Mouse (Mus musculus) CD8-positive naive resting alpha-beta T cell, adult 2 months (primary cell): ENCODE results near the gene Eif3l.

Experiments
- DNase-seq, 2 experiments: peaks; one replicate each; pipeline ENCODE4 v3.0.0; 2022; ENCODE audit warnings: low read depth in 2 of 2, low spot score in 2 of 2

The Eif3l gene

DNA sequence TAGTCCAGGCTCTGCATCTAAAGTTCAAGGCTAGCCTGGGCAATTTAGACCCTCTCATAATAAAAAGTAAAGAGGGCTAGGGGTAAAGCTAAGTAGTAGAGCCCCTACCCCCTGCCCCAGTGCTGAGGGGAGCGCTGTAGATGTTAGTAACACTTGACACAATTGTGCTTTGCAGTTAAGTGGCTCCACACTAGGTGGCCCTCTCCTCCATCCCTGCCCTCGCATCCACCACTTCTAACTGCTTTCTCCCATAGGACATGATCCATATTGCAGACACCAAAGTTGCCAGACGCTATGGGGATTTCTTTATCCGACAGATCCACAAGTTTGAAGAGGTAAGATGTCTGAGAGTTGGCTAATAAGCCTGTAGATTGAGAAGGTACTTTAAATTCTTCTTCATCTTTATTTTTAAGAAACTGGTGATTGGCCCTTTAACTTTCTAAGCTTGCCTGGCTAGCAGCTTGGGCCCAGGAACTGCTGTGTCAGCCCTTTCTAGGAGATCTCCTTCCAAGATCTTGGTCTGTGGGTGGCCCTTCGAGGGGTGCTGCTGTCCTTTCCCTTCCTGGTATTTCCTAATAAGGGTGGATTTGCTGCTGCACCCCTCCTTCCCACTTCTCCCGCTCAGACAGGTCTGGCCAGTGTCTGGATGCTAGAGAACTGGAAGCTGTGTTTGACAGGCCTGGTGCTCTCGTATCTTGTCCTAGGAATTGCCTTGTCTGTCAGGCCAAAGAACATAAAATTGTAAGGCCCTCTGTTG, 18.3 kb downstream of the Eif3l start:
- DNase-seq = no peak

DNA sequence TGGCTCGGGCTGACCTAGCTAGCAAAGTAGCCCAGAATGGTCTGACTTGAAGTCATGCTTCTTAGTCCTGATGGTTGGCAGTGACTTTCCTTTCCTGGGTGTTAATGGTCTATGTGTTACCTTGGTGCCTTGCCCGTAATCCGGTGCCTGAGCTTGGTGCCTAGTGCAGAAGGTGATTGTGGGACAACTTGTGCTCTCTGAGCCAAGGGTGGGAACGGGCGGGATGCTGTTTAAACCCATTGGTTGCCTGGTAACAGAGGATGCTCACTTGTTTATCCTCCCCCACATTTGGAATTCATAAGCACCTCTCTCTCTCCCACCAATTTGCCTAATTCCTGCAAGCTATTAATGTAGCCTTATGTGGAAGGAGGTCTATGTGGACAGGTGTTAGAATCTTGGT, 20.5 kb downstream of the Eif3l start:
- no peak for DNase-seq

DNA sequence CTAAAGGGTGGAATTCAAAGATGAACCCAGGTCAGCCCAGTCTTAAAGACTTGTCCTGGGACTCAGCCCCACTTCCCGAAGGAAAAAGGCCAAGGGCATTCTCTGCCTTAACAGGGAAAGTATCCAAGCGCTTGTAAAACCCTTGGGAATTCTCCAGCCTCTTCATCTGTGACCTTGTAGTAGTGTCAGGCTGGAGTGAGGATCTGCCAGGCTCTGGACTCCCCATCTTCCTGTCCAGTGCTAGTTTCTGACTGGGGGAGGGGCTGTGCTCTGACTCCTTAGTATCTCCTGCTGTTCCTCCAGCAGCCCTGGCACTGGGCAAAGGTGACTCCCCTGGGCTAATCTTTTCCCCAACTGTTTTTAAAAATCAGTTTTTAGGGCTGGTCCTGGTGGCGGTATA, 21.6 kb downstream of the Eif3l start:
- no peak for DNase-seq

- no peak for DNase-seq
These were observed 22.2 kb downstream of the Eif3l start for GRCm38 (mm10) chr15:79097135-79097534.

GRCm38 (mm10) chr15:79097611-79098025, 22.6 kb downstream of the Eif3l start:
- no peak for DNase-seq

DNA sequence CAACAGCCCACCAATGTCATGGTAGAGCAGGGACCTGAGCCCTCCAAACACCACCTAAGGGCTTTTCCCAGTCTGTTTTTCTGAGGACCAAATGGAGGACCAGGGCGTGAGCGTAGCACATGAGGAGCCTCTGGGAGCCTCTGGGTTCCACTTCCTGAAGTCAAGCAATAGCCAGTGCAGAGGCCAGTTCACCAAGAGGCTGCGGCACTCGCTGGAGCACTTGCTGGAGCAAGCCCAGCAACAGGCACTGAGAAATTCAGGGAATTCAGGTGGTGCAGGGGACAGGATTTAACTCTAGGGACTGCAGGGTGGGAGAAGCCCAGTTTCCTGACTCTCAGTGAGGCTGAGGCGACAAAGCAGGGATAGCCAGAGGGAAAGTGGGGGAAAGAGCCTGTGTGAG, 23.2 kb downstream of the Eif3l start:
- no peak for DNase-seq

- no peak for DNase-seq
These were observed 23.9 kb downstream of the Eif3l start for GRCm38 (mm10) chr15:79098868-79099267.

- DNase-seq = no peak
These were observed 24.5 kb downstream of the Eif3l start for GRCm38 (mm10) chr15:79099456-79099855.

GRCm38 (mm10) chr15:79100391-79100790, 25.4 kb downstream of the Eif3l start:
- no peak for DNase-seq

- no peak for DNase-seq
These were observed 26.6 kb downstream of the Eif3l start for GRCm38 (mm10) chr15:79101531-79101930.

- DNase-seq = no peak
These were observed 28.3 kb downstream of the Eif3l start for GRCm38 (mm10) chr15:79103264-79103663.

DNA sequence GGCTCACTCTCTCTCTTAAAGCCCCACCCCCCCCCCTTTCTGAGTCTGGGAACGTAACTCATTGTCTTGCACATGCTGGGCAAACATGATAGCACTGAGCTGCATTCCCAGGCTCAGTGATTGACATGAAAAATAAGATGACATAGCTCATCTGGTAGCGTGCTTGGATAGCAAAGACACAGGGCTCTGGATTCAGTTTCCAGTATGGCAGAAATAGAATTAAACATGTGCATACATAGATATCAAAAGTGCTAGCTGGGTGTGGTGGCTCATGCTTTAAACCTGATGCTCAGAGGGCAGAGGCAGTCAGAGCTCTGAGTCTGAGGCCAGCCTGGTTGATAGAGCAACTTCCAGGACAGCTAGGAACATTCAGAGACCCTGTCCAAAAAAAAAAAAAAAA, 30.8 kb downstream of the Eif3l start:
- DNase-seq = no peak

- DNase-seq = no peak
These were observed 33.0 kb downstream of the Eif3l start for GRCm38 (mm10) chr15:79107966-79108365.

- peak; percentile 18 to 41 for DNase-seq
These were observed 33.7 kb downstream of the Eif3l start, which contains the start of gene Micall1 for GRCm38 (mm10) chr15:79108421-79109320. Gene Micall1, plus strand, starts transcription at chr15:79108898.

DNA sequence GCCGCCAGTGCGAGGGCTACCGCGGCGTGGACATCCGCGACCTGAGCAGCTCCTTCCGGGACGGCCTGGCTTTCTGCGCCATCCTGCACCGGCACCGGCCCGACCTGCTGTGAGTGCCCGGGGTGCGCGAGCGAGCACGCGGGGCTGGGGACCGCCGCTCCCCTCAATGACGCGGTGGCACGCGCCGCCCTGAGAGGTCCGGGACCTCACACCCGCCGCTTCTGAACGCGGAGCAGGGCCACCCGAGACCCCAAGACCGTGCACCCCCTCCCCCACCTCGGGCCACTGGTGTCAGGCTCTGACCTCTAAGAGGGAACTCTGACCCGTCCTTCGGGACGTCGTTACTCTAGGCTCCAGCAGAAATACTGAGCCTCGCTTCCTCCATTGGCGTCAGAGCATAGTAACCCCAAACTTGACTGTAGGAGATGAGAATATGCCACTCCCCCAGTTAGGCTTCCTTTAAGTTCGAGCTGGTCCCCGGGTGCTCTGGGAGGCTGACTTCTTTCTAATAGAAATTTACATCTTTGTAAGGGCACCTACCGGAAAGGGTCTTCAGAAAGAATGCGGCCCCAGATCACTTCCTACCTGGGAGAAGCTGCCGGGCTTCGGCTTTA, 34.4 kb downstream of the Eif3l start:
- DNase-seq = peak in 1 of 2 experiments; percentile 40

DNA sequence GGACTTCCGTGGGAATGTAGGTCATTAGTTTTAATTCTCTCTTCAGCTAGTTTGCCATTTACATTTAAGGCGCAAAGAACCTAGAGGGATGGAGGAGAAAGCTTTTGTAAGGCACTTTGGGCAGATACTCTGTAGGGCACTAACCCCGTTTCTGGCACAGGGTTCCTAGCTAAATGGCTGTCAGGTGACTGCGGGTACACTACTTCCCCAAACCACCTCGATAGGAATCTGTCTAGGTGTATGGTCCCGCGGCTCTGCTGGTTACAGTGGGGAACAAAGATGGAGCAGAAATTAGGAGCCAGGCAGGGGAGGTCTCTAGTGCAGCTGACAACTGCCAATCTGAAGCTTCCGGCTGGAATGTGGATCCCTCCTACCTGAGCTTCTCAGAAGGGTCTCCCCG, 35.1 kb downstream of the Eif3l start:
- no peak for DNase-seq

GRCm38 (mm10) chr15:79110528-79110927, 35.5 kb downstream of the Eif3l start:
- DNase-seq = no peak

- no peak for DNase-seq
These were observed 36.8 kb downstream of the Eif3l start for GRCm38 (mm10) chr15:79111774-79112173.

DNA sequence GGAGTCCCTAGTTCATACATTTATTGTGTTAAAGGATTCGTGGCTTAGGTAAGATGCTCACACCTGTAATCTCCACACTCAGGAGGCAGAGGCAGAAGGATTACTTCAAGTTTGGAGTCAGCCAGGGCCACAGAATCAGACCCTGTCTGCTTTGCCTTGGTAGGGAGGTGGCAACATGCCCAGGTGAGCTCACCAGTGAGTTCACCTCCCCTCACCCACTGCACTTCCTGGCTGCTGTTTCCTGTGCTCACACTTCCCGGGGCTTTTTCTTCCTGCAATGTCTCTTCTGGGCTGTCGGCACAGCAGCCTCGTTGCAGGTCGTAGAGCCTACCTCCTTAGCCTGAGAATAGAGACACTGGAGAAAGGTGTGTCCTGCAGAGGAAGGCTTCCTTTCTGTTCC, 40.3 kb downstream of the Eif3l start:
- no peak for DNase-seq

- no peak for DNase-seq
These were observed 44.5 kb downstream of the Eif3l start for GRCm38 (mm10) chr15:79119491-79119890.

DNA sequence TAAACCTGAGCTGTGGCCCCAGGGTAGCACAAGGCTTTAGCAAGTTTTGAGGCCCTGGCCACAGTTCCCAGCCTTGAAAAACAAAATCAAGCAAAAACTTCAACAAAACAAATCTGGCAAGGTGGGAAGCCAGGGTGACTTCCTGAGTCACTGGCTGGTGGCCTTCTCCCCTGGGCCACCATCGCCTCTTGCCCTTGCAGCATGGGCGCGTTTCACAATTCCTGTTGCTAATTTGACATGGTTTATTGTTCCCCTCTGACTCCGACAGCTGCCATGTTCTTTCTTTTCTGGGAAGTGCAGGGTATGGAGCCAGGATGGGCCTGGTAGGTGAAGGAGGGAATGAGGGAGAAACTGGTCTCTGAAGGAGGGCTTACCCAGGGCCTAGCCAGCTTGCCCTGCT, 47.1 kb downstream of the Eif3l start:
- DNase-seq = no peak

- no peak for DNase-seq
These were observed 47.6 kb downstream of the Eif3l start for GRCm38 (mm10) chr15:79122546-79122945.
